Mouse (Mus musculus) left cerebral cortex, postnatal 36 days (tissue): ENCODE results near the gene Nip7. TPM values are rescaled to one million over a fixed set of nuclear protein-coding genes. Genes with fewer than 3 reads are reported as not detected.

ENCODE experiments used
- microRNA-seq: library from miRNA; unstranded; fragments of <30 nt; microRNA quantifications from one replicate; pipeline ENCODE4 v1.2.0, GENCODE M21; 2022
- total RNA-seq, 2 experiments: library from RNA; stranded (reverse); gene quantifications; 2 replicates each; pipeline ENCODE4 v1.2.3; 2021

The Nip7 gene
- total RNA-seq, 2 experiments from 2014 or later: 42.2 to 43.8 TPM

Small RNA genes lying within 50 kb of the gene (microRNA-seq; reads per million reads assigned to microRNA genes)
- 2.5 reads per million, percentile 3 among the genes with 10 or more reads in this experiment for gene Mir7075

Other genes starting within 250 kb of the Nip7 start
- 1 to 10 TPM; 1.1 to 1.6 TPM for gene Has3, start 186.6 kb upstream of the Nip7 start, total RNA-seq
- 10 to 100 TPM; 30.0 to 35.2 TPM for gene Utp4, start 163.2 kb upstream of the Nip7 start, total RNA-seq
- 10 to 100 TPM; 13.7 to 17.0 TPM for gene Sntb2, start 121.1 kb upstream of the Nip7 start, total RNA-seq
- gene Vps4a, start 25.7 kb upstream of the Nip7 start, total RNA-seq: 100 to 1,000 TPM; 114 to 119 TPM
- 10 to 100 TPM; 26.6 to 29.3 TPM for gene Pdf, start 8.3 kb upstream of the Nip7 start, total RNA-seq
- gene Cog8, start 188 bp upstream of the Nip7 start, total RNA-seq: 10 to 100 TPM; 27.2 to 27.8 TPM
- gene Tmed6, start 8.8 kb downstream of the Nip7 start, total RNA-seq: not detected
- gene Terf2, start 39.7 kb downstream of the Nip7 start, total RNA-seq: 10 to 100 TPM; 37.9 to 38.3 TPM
- 10 to 100 TPM; 88.3 to 91.7 TPM for gene Cyb5b, start 93.8 kb downstream of the Nip7 start, total RNA-seq
- 10 to 100 TPM; 46.3 to 60.9 TPM for gene Nfat5, start 236.6 kb downstream of the Nip7 start, total RNA-seq